Mouse (Mus musculus): ENCODE measurements around the gene Zdhhc19.

GRCm38 (mm10) chr16:32446563-32447138 is 49.4 kb upstream of the Zdhhc19 start:
- TF ChIP-seq CTCF (IDR thresholded peaks at IDR 0.05; ENCODE audit: low read depth, low read length) (no peak), POLR2AphosphoS5 (IDR thresholded peaks at IDR 0.05; ENCODE audit: insufficient replicate concordance, low read depth, low read length) (no peak), GATA1 (IDR thresholded peaks at IDR 0.05; ENCODE audit: borderline replicate concordance, low read length) (no peak), TAL1 (conservative IDR thresholded peaks at IDR 0.05; ENCODE audit: low read depth, low read length) (no peak)

Data from G1E (cell line).